Mouse (Mus musculus) CH12.LX (cell line): ENCODE measurements around the gene Pmpca. TPM values are rescaled to one million over a fixed set of nuclear protein-coding genes. Genes with fewer than 3 reads are reported as not detected.

Source experiments
- DNase-seq: peaks from one replicate; pipeline ENCODE4 v3.0.0-alpha.2; 2013; ENCODE audit errors: extremely low read depth
- H3K27ac ChIP-seq: 2 replicates; pipeline ENCODE4 v1.5.1; 2012; ENCODE audit warnings: low read depth, mild to moderate bottlenecking, control low read depth, moderate library complexity; ENCODE audit not compliant: insufficient read depth
- H3K27me3 ChIP-seq: replicated peaks from 2 replicates; pipeline ENCODE3; 2012; ENCODE audit warnings: inconsistent platforms
- H3K36me3 ChIP-seq, 2 experiments: replicated peaks in 1 of 2; 2 replicates each; pipeline versions ENCODE3 to v1.6.1; 2012; ENCODE audit warnings: inconsistent platforms in 1 of 2, low read length in 1 of 2, mild to moderate bottlenecking in 1 of 2, mixed read lengths in 1 of 2, moderate library complexity in 1 of 2; ENCODE audit not compliant: control insufficient read depth in 1 of 2, insufficient read depth in 1 of 2
- H3K4me1 ChIP-seq, 2 experiments: 2 replicates each; pipeline ENCODE4 v1.6.1; 2012; ENCODE audit warnings: inconsistent platforms in 1 of 2, moderate library complexity in 1 of 2; ENCODE audit not compliant: insufficient read depth in 2 of 2, control insufficient read depth in 1 of 2
- H3K4me2 ChIP-seq: 2 replicates; pipeline ENCODE4 v1.6.1; 2012; ENCODE audit warnings: low read depth, mild to moderate bottlenecking, control low read depth; ENCODE audit not compliant: poor library complexity, insufficient read depth, severe bottlenecking
- H3K4me3 ChIP-seq, 3 experiments: fragments of 150-350 bp in 1 of 3; sonication (generic) in 1 of 3; replicated peaks in 1 of 3; 2 replicates each; pipeline versions ENCODE3 to v1.5.1; 2011 to 2012; ENCODE audit warnings: low read depth in 2 of 3, low read length in 2 of 3, mild to moderate bottlenecking in 2 of 3, moderate library complexity in 2 of 3, control low read depth in 1 of 3, improper control_type of control experiment in 1 of 3, inconsistent platforms in 1 of 3, mixed read lengths in 1 of 3; ENCODE audit not compliant: poor library complexity in 1 of 3
- H3K79me2 ChIP-seq: replicated peaks from 2 replicates; pipeline ENCODE4 v1.6.1; 2012; ENCODE audit warnings: mild to moderate bottlenecking, moderate library complexity; ENCODE audit not compliant: control insufficient read depth, poor library complexity, insufficient read depth, severe bottlenecking; ENCODE audit errors: extremely low read depth
- H3K9ac ChIP-seq: 2 replicates; pipeline ENCODE4 v1.6.1; 2012; ENCODE audit warnings: low read depth, mild to moderate bottlenecking, control low read depth, moderate library complexity; ENCODE audit not compliant: insufficient read depth
- H3K9me3 ChIP-seq: replicated peaks from 2 replicates; pipeline ENCODE3; 2012; ENCODE audit warnings: low read length, inconsistent platforms, mixed read lengths
- ELF1 ChIP-seq: IDR thresholded peaks from 2 replicates; pipeline ENCODE4 v1.6.1; 2014; ENCODE audit warnings: low read depth, mild to moderate bottlenecking, inconsistent platforms, low read length, improper control_type of control experiment
- JUND ChIP-seq: conservative IDR thresholded peaks from 2 replicates; pipeline ENCODE4 v1.6.1; 2011; ENCODE audit warnings: low read depth, low read length, improper control_type of control experiment
- NELFE ChIP-seq: IDR thresholded peaks from 2 replicates; pipeline ENCODE4 v1.6.1; 2011; ENCODE audit warnings: low read depth, low read length, improper control_type of control experiment
- PAX5 ChIP-seq: IDR thresholded peaks from 2 replicates; pipeline ENCODE4 v1.6.1; 2012; ENCODE audit warnings: low read length, inconsistent platforms, mixed read lengths
- POLR2A ChIP-seq: IDR thresholded peaks from 2 replicates; pipeline ENCODE4 v1.6.1; 2011; ENCODE audit warnings: low read depth, mild to moderate bottlenecking, improper control_type of control experiment, low read length
- TCF12 ChIP-seq: IDR thresholded peaks from 2 replicates; pipeline ENCODE4 v1.6.1; 2014; ENCODE audit warnings: low read depth, mild to moderate bottlenecking, inconsistent platforms, low read length, improper control_type of control experiment
- USF1 ChIP-seq: IDR thresholded peaks from 2 replicates; pipeline ENCODE4 v1.6.1; 2014; ENCODE audit warnings: low read depth, mild to moderate bottlenecking, inconsistent platforms, low read length, improper control_type of control experiment
- ZC3H11A ChIP-seq: IDR thresholded peaks from 2 replicates; pipeline ENCODE4 v1.6.1; 2012; ENCODE audit warnings: low read depth, mild to moderate bottlenecking, inconsistent platforms, low read length, improper control_type of control experiment
- ZMIZ1 ChIP-seq: IDR thresholded peaks from 2 replicates; pipeline ENCODE4 v1.6.1; 2012; ENCODE audit warnings: low read depth, mild to moderate bottlenecking, inconsistent platforms, low read length, improper control_type of control experiment
- dilution Hi-C: fragments of 300-500 bp; cut with MboI; formaldehyde crosslinking; loops from 2 replicates; pipeline ENCODE4 v1.14.3; 2020; ENCODE audit warnings: low sequenced_read_pairs; ENCODE audit not compliant: extremely low pct_unique_long_range_greater_than_20kb, extremely low pct_ligation_motif_present
- in situ Hi-C: fragments of 300-500 bp; cut with MboI; formaldehyde crosslinking; loops from 3 replicates; pipeline ENCODE4 v1.14.3; 2019; ENCODE audit warnings: low sequenced_read_pairs, low pct_ligation_motif_present, low pct_unique_long_range_greater_than_20kb, mixed read lengths
- polyA plus RNA-seq: library from polyadenylated mRNA; unstranded; fragments of >175 nt; gene quantifications from 2 replicates; pipeline ENCODE4 v1.2.1, GENCODE M21; 2012; ENCODE audit warnings: low read depth; ENCODE audit not compliant: insufficient read length
- total RNA-seq, 2 experiments: library from RNA; depleted of rRNA; stranded (reverse); fragments of 300-350 nt in 1 of 2; fragments of >200 nt in 1 of 2; gene quantifications; 2 replicates each; pipeline ENCODE4 v1.2.3; 2012 to 2014

The Pmpca gene
- total and polyA plus RNA-seq, 3 experiments: 74.7 to 143 (median 79.5) TPM

DNA sequence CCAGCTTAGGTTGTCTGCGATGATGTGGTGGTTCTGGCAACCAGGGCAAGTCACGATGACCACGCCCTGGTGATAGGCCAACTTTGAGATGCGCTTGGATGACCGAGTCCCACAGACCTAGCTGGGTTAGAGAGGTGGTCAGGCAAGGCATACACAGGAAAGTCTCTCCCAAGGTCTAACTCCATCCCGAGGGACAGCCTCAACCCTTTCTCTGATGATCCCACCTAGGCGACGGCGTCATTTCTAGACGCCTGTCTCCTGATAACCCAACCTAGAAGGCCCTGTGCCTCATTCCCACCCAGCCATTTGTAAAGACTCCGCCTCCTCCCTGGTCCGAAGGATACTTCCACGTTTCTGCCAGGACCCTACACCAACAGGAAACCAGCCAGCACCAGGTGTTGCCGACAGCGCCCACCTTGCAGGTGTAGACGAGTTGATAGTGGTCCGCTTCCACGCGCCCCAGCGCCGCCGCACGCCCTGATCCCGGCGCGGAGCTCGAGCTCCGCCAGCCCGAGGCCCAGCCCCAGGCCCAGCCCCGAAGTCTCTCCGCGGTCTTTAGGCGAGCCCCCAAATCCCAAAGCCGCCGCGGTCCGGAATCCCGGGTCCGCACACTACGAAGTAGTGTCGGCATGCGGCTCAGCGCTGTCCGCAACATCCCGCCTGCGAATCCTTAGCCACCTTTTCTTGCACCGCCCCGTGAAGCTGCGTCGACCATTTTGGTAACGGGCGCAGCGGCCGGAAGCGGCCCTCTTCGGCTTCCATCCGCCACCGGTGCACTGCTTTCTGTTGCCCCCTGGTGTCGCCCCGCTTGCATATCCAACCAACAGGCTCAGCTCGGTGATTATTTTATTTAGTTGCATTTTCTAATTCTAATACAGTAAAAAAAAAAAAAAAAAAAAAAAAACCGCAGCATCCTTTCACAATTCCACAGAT is 37.5 kb upstream of the Pmpca start, which contains the start of gene Dnlz (continued):
- no peak for TF ChIP-seq JUND
- TF ChIP-seq, all 38 proteins: peak for 23

GRCm38 (mm10) chr2:26352291-26352910 is 36.7 kb upstream of the Pmpca start:
- H3K4me1 ChIP-seq: peaks cover 10 to 19% of the 10 kb centered on the region in 2 experiments
- no peaks in the 10 kb centered on the region for H3K27me3 ChIP-seq
- H3K4me2 ChIP-seq: peak overlapping the region; percentile 87
- no peaks in the 10 kb centered on the region for H3K9me3 ChIP-seq
- no peak for DNase-seq
- in situ Hi-C loops: loop anchor here (5.0 kb wide), 1 partner anchor 55 kb away; the partner anchor contains the start of gene Inpp5e
- TF ChIP-seq ZC3H11A (no peak), USF1 (no peak), POLR2A (no peak), NELFE (no peak), PAX5 (no peak), ELF1 (no peak)
- no peak overlapping the region for H3K27ac ChIP-seq
- H3K79me2 ChIP-seq: no peaks in the 10 kb centered on the region
- H3K4me3 ChIP-seq: peak overlapping the region; percentile 77 to 88 (median 85)
- peak overlapping the region; percentile 71 for H3K9ac ChIP-seq
- peaks cover 22 to 58% of the 10 kb centered on the region in 2 experiments for H3K36me3 ChIP-seq
- dilution Hi-C loops: no loop called here

DNA sequence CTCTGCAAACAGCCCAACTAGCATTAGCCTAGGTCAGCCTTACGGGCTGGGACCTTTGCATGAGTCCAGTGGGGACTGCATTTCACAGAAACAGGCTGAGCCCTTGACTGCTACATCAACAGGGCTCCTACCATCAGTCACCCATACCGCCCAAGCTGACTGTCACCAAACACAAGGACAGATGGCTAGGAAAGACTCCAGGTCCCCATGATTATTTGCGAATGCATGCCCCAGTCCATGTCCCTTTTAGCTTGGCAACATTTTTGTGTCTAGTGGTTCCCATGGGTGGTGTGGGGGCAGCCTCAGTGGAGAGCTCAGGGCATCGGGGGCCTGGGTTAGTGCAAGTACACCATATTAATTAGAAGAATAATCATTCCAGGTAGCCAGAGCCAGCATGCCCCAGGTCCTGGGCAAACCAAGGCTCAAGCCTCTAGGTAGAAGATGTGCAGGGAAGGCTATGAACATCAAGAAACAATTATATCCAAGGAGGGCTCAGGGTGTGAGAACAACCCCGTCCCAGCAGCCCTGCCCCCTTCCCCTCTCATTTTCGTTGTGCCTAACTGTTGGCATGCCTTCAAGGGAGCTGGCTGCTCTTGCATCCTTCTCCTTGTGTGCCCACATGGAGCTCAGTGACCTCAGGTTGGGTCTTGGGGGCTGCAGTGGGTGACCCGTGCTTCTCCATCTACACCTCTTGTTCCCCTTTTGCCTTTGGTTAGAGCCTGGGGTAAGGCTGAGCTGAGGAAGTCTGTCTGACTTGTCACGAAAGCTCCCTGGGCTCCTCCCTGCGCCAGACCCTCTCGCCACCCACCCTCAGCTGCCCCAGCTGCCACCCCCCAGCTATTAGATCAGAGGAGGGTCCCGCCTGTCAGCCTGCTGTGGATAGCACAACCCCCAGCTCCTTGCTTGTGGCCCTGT is 35.8 kb upstream of the Pmpca start:
- no peaks in the 10 kb centered on the region for H3K79me2 ChIP-seq
- H3K27ac ChIP-seq: no peak overlapping the region
- no peak overlapping the region; the same call in 1 of the 2 replicates for H3K4me2 ChIP-seq
- TF ChIP-seq ZMIZ1 (no peak), TCF12 (no peak)
- H3K4me3 ChIP-seq: no peak overlapping the region
- H3K27me3 ChIP-seq: no peaks in the 10 kb centered on the region
- no peak overlapping the region for H3K9ac ChIP-seq
- peaks cover 10 to 19% of the 10 kb centered on the region in 2 experiments for H3K4me1 ChIP-seq
- no peak for DNase-seq
- in situ Hi-C loops: loop anchor here (5.0 kb wide), 1 partner anchor 54 kb away; the partner anchor contains the start of gene Inpp5e
- dilution Hi-C loops: no loop called here
- no peaks in the 10 kb centered on the region for H3K9me3 ChIP-seq
- H3K36me3 ChIP-seq: peaks cover 19 to 54% of the 10 kb centered on the region in 2 experiments
